Mouse (Mus musculus): ENCODE data around the gene Drd4.
"Not testable (repeated sequence)": the region's sequence is repeated elsewhere in the genome, so short reads cannot be mapped to it uniquely, and the experiment has no call there.

The Drd4 gene

DNA sequence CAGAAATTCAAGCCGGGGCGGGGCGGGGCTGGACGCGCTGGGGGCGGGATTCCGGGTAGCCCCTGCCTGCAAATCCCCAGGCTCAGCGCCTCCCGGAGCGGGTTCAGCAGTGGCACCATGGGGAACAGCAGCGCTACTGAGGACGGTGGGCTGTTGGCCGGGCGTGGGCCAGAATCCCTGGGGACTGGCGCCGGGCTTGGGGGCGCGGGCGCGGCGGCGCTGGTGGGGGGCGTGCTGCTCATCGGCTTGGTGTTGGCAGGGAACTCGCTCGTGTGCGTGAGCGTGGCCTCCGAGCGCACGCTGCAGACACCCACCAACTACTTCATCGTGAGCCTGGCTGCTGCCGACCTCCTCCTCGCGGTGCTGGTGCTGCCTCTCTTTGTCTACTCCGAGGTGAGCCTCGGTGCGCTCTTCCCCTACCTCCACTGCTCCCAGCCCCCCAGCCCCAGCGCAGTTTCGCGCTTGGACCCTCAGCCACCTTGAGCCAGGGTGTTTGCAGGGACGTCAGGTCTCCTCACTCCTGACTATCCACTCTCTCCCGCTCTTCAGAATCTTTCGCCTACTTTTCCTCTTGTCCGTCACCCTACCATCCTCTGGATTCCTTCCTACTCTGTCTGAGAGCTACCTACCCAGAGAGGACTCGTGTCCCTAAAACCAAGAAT, at the start of gene Drd4:
Drd4 (plus strand) TSS at position 86 of the 662 bp plus-strand sequence.
- no peak for DNase-seq (ENCODE audit: low spot score in 2 of 2)

DNA sequence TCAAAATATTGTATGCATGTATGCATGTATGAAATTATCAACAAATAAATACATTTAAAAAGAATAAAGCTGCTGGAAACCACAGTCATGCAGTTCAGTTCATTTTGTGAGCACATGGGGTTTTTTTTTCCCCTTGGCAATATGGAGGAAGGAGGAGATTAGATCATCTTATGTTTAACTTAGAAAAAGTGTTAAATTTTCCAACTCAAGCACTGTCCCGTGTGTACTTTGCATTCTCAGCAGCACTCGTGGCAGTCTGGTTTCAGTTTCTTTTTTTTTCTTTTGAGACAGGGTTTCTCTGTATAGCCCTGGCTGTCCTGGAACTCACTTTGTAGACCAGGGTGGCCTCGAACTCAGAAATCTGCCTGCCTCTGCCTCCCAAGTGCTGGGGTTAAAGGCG, 41.3 kb upstream of the Drd4 start:
- DNase-seq (ENCODE audit: low spot score in 2 of 2): not testable (repeated sequence)

DNA sequence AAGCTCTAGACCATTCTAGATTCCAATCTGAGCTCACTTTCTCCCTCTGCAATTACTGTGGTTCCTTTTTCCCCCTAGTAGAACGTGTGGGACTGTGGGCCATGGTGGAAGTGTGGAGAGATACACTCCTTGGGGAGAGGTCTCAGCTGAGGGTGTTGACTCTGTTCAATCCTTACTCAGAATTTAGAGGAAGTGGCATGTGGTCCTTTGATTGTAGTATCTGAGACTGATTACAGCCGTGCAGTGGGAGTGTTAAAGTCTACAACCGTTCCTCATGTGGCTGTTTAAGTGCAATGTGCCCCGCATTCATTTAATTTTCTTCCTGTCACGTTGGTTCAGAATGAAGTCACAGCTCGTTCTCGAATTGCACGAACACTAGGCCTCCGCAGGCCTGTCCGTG, 35.6 kb upstream of the Drd4 start:
- no peak for DNase-seq (ENCODE audit: low spot score in 2 of 2)

DNA sequence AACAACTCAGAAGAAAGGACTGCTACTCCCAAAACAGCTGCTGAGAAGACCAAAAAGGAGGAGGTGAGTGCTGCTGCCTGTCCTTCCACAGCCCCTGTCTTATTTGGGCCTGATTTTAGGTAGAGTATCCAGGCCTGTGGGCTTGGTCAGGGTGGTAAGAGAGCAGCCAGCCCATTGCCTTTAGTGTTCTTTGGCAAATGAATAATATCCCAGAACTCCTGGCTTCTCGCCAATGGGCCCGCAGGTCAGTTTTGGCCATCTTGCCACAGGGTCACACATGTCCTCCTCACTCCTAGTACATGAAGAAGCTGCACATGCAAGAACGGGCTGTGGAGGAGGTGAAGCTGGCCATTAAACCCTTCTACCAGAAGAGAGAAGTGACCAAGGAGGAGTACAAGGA, 30.3 kb upstream of the Drd4 start:
- no peak for DNase-seq (ENCODE audit: low spot score in 2 of 2)

DNA sequence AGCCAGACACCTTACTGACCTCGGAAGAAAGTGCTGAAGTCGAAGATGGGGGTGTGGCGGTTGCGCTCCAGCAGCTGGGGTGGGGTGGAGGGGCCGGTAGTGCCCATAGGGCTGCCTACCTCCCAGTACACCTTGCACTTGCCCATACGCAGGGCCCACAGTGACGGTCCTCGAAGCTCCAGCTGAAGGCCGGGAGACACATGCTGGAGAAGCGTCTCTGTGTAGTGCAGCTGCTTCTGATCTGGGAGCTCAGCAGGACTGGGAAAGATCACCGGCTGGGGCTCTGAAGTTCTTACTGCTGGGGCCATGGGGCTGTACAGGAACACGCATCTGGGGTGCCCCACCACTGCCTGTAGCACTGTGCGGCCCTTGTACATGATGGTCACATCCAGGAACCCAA, 28.2 kb upstream of the Drd4 start:
- no peak for DNase-seq (ENCODE audit: low spot score in 2 of 2)

DNA sequence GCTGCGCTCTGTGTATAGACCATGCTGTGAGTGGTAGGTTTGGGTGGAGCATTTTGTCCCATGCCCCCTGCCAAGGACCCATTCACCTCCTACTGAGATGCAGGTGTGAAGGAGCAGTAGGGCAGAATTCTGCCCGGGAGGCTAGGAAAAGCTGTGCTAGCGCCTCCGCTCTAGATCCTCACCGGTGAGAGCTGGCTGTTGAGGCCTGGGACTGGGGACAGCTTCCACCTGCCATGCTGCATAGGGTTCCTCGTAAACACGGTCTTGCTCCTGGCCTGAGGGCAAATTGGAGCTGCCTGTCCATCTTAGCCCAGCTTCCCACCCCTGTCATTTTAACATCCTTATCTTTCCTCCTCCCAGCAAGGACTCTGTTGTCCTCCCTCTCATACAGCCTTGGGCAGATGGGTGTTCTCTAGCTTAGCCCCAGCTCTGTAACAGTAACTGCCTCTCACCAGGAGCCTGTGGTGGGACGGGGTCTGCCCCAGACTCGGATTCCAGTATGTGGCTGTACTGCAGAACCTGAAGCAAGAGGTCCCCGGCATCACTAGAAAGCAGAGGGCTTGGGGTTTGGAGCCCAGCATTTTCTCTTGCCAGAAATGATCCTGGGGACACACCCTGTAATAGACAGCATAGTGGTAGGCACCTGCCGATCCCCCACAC, 27.6 kb upstream of the Drd4 start:
- no peak for DNase-seq (ENCODE audit: low spot score in 2 of 2)

DNA sequence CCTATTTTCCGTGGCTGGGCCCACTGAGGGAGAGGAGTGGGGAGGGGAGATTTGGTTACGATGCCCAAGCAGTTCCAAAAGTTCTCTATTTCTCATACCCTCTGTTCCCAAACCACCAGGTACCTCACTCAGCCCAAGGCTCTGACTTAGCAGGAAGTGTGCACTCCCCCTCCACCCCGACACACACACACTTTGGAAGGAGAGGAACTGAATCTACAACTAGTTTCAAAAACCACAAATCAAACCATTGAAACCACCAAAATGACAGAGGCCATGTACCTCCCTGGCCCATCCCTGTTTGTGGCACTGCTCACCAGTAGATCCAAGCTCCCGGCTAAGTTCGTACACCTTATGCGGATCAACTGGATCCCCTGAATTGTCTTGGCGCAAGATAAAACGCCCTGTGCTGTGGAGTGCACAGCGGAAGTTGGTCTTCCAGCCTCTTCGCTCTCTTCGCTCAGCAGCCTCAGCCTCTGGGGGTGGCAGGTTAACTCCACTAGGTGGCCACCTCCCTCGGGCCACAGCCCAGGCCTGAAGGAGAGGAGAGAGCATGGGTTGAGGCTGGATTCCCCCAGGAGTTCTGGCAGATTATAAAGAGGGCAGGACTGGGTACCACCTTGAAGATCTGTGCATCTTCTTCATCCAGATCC, 26.9 kb upstream of the Drd4 start:
- peak in 1 of 2 experiments; percentile 33 for DNase-seq (ENCODE audit: low spot score in 2 of 2)

DNA sequence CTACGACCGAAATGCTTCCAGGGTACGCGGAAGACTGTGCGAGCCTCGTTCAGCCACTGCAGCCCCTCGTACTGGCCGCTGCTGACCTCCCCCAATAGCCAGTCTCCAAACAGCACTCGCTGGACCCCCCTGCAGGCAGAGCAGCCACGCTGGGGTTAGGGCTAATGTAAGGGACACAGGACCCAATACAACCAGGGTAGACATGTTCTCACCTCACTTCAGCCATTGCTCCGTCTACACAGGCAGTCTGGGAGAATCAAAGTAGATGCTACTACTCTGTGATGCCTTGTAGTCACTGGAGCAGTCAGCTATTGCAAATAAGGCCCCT, 26.4 kb upstream of the Drd4 start:
- DNase-seq (ENCODE audit: low spot score in 2 of 2): no peak

DNA sequence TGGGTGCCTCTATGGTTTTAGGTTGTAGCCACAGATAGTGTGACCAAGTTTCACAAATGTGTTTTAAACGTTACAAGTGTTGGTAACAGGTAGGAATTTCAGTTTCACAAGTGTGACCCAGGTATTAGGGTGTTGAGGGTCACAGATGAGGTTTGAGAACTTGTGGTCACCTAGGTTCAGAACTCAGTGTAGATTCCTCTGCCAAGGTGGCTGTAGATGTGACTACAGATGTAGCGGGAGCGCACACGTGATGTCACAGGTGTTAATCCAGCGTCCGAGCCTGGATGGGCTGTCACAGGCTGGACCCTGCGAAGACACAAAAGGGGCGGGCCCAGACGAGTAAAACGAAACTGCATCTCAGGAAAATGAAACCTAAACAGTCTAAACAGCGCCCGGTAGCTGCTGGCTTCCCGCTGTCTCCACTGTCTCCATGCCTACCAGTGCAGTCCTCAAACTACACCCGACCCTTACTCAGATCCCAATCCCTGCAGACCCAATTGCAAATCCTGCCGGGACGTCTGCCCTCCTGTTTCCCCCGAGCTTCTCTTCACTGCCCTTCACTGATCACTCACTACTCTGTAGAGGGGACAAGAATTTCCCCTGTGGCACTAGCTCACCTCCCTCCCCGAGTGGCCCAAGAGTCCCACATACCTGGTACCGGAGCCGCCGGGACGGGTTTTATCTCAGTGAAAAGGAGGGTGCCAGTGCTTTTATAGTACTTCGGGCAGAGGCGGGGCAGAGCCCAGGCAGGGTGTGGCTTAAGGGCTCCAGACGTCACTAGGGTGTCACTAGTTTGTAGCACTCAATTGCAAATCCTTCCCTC, 25.9 kb upstream of the Drd4 start, which contains the start of gene Irf7:
Irf7 (minus strand) TSS at position 743 of the 823 bp plus-strand sequence.
- peak; percentile 70 to 75 for DNase-seq (ENCODE audit: low spot score in 2 of 2)

DNA sequence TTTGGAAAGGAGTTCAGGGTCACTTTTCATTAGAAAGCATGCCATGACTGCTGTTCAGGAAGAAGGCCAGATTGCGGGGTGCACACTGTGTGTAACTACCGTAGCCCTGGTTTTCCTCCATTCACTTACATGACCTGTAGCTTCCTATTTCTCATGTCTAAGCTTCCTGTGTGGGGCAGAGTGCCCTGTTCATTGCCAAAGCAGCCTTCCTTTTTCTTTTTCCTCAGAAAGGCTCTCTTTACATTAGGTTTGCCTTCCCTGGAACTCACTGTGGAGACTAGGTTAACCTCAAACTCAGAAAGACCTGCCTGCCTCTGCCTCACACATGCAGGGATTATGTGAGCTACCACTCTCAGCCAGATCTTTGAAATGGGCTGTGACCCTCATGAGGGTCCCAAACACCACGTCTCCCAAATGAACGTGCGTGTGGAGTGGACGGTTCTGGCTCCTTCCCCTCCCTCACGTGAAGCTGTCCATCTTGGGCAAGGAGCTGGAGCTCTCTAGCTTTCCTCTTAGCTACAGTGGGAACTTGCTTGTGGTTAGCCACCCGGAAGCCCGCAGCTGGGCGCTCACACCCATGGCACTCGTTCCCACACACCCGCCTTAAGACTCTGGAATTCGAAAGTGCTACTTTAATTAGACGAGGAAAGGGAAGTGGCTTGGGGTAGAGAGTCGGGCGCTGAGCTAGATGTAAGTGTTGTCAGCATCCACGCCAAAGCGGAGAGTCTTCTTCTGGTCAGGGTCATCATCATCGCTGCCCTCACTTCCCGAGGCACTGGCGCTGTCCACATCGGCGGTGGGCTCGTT, 23.1 kb upstream of the Drd4 start:
- DNase-seq (ENCODE audit: low spot score in 2 of 2): peak in 1 of 2 experiments; percentile 48

DNA sequence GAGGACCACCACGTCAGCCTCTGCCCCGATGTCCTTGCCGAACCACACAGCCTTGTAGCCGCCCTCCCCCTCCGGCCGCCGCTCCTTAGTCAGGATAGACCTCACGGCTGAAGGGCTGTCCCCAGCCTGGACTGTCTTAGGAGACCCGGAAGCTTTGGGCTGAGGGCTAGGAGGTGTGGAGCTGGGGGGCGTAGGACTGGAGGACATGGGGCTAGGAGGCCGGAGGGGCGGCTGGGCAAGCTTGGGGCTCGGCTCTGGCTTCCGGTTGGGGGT, 22.6 kb upstream of the Drd4 start:
- DNase-seq (ENCODE audit: low spot score in 2 of 2): no peak

DNA sequence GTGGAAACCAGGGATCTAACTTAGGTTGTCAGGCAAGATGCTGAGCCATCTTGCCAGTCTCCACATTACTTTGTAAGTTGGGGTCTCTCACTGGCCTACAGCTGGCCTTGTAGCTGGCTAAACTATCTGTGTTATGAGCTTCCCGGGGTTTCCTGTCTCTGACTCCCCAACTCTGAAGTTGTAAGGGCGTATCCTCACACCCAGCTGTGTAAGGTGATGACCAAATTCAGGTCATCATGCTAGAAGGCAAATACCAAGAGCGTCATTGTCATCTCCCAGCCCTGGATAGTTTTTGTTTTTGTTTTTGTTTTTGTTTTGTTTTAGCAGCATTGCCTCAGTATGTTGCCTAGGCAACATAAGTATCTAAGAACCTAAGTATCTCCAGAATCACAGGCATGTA, 21.2 kb upstream of the Drd4 start:
- DNase-seq (ENCODE audit: low spot score in 2 of 2): no peak

DNA sequence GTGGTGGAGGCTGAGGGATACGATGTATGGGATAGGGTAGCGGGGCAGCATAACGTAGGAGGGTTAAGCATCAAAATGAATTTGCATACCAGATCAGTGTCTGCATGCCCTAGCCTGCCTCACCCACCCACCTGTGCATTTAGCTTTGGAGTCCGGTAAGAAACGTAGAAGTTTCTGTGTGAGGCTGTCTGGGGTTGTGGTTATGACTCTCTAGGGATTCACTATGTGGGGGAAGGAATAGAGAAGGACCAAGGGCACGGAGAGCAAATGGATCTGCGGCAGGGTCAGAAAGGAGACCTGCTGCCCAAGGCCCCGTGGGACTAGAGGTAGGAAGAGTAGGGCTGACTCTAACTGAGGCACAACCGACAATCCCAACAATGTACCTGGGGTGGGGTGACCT, 16.4 kb upstream of the Drd4 start:
- DNase-seq (ENCODE audit: low spot score in 2 of 2): no peak

DNA sequence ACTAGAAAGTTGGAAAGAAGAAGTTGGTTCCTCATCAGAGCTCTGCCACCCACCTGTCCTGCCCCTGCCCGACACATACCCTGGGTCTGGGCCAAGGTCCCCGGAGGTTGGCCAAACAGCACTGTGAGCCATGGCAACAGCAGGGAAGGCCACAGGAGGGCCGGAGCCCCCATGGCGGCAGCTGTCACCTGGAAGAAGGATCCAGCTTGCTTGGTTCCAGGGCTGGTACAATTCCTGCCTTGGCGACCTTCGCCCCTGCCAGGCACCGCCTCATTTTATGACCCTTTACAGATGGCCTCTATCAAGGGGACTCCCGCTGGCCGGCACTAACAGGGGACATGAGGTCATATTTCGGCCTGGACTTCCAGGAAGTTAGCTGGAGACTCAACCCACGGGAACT, 15.3 kb upstream of the Drd4 start, which contains the start of gene Cdhr5:
Cdhr5 (minus strand) TSS at position 241 of the 400 bp plus-strand sequence.
- no peak for DNase-seq (ENCODE audit: low spot score in 2 of 2)

DNA sequence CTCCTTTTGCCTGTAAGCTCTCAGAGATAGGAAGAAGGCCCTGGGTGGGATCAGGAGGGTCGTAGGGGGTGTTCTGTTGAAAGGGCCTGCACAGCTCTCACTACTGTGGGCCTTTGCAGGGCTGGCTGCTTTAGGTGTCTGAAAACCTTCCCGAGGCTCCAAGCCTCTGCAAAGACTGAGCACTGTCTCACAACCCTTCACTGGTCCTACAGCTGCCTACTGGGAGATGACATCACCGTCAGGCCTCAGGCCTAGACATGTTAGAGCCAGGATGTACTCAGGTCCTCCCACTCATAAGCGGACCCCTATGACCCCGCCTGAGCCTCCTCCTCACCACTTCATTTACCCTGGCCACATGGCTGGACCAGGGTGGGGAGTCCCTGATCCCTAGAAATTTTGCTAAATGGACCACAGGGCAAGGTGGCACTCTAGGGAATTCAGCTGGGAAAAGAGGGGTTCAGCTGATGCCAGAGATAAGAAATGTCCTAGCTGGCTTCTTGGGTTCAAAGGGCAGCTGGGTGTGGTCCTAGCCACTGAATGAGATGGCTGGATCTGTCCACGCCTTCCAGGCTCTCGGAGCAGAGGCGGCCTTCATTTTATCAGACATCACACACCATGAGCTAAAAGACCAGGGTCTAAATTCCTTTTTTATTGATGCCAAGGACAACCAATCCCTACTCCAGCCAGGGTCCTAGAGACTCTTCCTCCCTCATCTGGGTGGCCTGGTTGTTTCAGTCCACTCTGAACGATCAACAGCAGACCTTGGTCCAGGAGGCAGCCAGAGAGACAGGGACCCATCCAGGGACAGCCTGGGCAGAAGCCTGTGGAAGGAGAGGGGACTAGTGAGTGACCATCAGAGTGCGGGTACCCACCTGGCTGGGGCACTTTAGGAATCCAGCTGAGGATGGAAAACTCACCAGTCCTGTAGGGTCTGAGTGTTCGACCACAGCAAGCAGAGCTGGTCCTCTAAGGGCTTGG, 13.8 kb upstream of the Drd4 start:
- no peak for DNase-seq (ENCODE audit: low spot score in 2 of 2)

DNA sequence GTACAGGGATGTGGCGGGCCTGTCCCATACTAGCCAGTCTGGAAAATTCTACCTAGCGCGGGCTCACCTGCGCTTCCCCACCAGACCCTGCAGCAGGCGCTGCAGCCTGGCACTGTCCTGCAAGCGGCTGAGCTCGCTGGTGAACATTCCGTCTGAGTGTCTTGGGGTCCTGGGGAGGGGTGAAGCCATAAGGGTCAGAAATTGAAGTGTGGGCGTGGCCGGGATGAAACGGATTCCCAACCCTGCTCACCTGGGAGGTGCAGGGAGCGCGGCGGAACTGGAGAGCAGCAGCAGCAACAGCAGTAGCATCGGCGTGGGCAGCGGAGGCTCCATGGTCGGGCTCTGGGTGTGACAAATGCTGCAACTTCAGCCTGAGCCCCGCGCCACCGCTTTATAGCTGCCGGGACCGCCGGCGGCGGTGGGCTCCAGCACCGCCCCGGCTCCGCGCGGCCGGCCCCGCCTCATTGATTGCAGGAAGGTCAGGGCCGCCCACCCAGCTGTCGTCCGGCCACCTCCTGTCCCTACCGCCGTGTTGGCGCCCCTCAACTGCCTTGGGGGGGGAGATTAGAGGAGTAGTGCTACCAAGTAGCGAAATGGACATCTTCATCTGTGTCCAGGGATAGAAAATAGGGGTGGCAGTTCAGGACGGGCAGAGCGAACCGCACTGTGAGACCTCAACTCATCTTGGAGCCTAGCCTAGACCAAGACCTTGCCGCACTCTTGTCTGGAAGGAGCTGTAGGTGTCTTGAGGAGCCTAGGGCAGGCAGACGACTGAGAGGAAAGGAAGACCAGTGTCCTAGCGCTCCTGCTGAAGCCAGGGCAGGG, 12.8 kb upstream of the Drd4 start, which contains the start of gene Sct:
Sct (minus strand) TSS at position 368 of the 825 bp plus-strand sequence.
- DNase-seq (ENCODE audit: low spot score in 2 of 2): no peak

DNA sequence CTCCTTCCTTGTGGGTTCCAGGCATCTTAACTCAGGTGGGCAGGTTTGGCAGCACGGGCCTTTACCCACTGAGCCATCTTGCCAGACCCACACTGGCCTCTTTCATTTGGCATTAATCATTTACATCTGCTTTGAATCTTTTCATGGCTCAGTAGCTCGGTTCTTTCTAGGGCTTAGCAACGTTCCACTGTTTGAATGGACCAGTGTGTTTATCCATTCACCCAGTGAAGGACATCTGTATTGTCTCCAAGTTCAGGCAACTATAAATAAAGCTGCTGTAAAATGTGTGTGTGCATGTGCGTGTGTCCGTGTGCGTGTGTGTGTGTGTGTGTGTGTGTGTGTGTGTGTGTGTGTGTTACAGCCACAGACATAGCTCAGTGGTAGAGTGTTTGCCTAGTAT, 10.4 kb upstream of the Drd4 start:
- no peak for DNase-seq (ENCODE audit: low spot score in 2 of 2)

DNA sequence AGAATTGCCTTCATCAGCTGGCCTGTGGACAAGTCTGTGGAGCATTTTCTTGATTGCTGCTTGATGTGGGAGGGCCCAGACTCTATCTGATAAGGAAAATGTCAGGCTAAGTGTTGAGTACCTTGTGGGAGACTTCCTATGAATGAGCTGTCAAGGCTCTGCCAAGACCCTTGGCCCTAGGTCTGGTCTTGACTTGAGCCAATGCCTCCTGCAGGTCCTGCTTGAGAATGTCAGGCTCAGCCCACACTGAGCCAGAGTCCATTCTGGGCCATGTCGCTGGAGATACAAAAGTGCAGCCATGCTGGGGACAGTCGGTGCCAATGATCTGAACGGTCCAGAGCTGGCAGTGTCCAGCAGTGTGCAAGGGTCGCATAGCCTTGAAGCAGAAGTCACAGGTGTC, 9.1 kb upstream of the Drd4 start:
- no peak for DNase-seq (ENCODE audit: low spot score in 2 of 2)

DNA sequence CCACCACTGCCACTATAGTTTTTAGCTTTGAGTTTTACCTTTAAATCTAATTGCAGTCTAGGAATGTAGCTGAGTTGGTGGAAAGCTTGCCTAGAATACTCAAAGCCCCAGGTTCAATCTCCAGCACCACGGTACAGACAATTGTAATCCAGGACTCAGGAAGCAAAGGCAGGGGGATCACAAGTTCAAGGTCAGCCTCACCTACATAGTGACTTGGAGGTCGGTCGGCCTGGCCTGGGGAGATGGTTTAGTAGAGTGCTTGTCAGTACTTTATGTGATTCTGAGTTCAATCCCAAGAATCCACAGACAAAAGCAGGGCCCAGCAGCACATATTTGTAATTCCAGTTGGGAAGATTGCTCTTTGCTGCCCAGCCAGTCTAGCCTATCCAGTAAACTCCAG, 3.8 kb upstream of the Drd4 start:
- no peak for DNase-seq (ENCODE audit: low spot score in 2 of 2)

All from heart, adult 9 months (tissue).